Mouse (Mus musculus): ENCODE results near the gene Chrm4. TPM values are rescaled to one million over a fixed set of nuclear protein-coding genes. Genes with fewer than 3 reads are reported as not detected.
A peak's percentile ranks its signal among the peaks of the same experiment; 100 is the strongest.

The Chrm4 gene
- polyA plus RNA-seq, 1 experiment, result 0.80 TPM

GRCm38 (mm10) chr2:91960459-91960858 lies 33.4 kb downstream of the Chrm4 start:
- Histone ChIP-seq H3K4me1 (replicated peaks; ENCODE audit: control insufficient read depth, insufficient read depth, low read length) (peaks cover 73% of the 10 kb centered on the region), H3K4me3 (ENCODE audit: control insufficient read depth, insufficient read depth, low read length) (no peak overlapping the region), H3K27ac (ENCODE audit: control insufficient read depth, insufficient read depth, low read length) (no peak overlapping the region; the same call in 1 of the 2 replicates), H3K27me3 (ENCODE audit: control insufficient read depth, insufficient read depth, low read length) (no peaks in the 10 kb centered on the region), H3K36me3 (ENCODE audit: control insufficient read depth, insufficient read depth, low read length) (no peaks in the 10 kb centered on the region)
- TF ChIP-seq POLR2A (IDR thresholded peaks at IDR 0.05; ENCODE audit: control insufficient read depth, extremely low read depth, insufficient read depth, low read length, poor library complexity), result no peak
- no peak for TF ChIP-seq CTCF (IDR thresholded peaks at IDR 0.05; ENCODE audit: borderline replicate concordance, control insufficient read depth, extremely low read depth, insufficient read depth, low read length, poor library complexity)
- no peak for DNase-seq
- 89% methylated on average over 5 of the region's 5 CpGs for WGBS

- DNase-seq, result peak; percentile 43
- Histone ChIP-seq H3K4me1 (replicated peaks; ENCODE audit: control insufficient read depth, insufficient read depth, low read length) (peaks cover 64% of the 10 kb centered on the region), H3K27ac (ENCODE audit: control insufficient read depth, insufficient read depth, low read length) (peak overlapping the region; percentile 88), H3K4me3 (ENCODE audit: control insufficient read depth, insufficient read depth, low read length) (peak overlapping the region; percentile 73), H3K27me3 (ENCODE audit: control insufficient read depth, insufficient read depth, low read length) (no peaks in the 10 kb centered on the region), H3K36me3 (ENCODE audit: control insufficient read depth, insufficient read depth, low read length) (no peaks in the 10 kb centered on the region)
- TF ChIP-seq POLR2A (IDR thresholded peaks at IDR 0.05; ENCODE audit: control insufficient read depth, extremely low read depth, insufficient read depth, low read length, poor library complexity), result no peak
- TF ChIP-seq CTCF (IDR thresholded peaks at IDR 0.05; ENCODE audit: borderline replicate concordance, control insufficient read depth, extremely low read depth, insufficient read depth, low read length, poor library complexity), result 0 out of 2 replicates have a peak, but pooled peaks have one; percentile 25
- 12% methylated on average over 4 of the region's 4 CpGs for WGBS
Measured at GRCm38 (mm10) chr2:91961901-91962761, 35.1 kb downstream of the Chrm4 start.

- no peak for DNase-seq
- under 1% methylated on average over 39 of the region's 39 CpGs for WGBS
- Histone ChIP-seq H3K4me3 (ENCODE audit: control insufficient read depth, insufficient read depth, low read length) (peak overlapping the region; percentile 73), H3K36me3 (ENCODE audit: control insufficient read depth, insufficient read depth, low read length) (no peaks in the 10 kb centered on the region), H3K4me1 (replicated peaks; ENCODE audit: control insufficient read depth, insufficient read depth, low read length) (peaks cover 57% of the 10 kb centered on the region), H3K27ac (ENCODE audit: control insufficient read depth, insufficient read depth, low read length) (peak overlapping the region; percentile 88), H3K27me3 (ENCODE audit: control insufficient read depth, insufficient read depth, low read length) (no peaks in the 10 kb centered on the region)
- TF ChIP-seq CTCF (IDR thresholded peaks at IDR 0.05; ENCODE audit: borderline replicate concordance, control insufficient read depth, extremely low read depth, insufficient read depth, low read length, poor library complexity) (no peak), POLR2A (IDR thresholded peaks at IDR 0.05; ENCODE audit: control insufficient read depth, extremely low read depth, insufficient read depth, low read length, poor library complexity) (no peak)
Measured at GRCm38 (mm10) chr2:91962864-91963401, 35.9 kb downstream of the Chrm4 start.

DNA sequence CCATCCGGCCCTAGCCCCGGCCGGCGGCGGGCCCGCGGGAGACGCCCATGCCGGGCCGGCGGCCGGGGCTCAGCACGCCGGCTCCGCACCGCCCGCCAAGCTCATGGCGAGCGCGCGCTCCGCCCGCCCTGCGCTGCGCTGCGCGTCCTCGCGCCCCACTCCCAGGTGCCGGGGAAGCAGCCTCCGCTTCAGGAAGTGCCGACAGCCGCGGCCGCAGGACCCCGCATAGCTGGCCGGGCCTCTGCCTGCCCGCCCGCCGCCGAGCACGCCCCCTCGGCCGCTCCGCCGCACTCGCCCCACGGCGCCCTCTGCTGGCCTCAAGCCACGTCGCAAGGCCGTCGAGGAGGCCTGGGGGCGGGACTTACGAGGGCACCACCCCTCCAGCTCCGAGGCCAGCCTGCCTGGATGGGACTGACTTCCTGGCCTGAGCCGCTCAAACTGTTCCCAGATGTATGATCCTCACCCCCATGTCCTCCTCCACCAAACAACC lies 36.4 kb downstream of the Chrm4 start:
- H3K27ac ChIP-seq (ENCODE audit: control insufficient read depth, insufficient read depth, low read length), result peak overlapping the region; percentile 2; the same call in 1 of the 2 replicates
- TF ChIP-seq CTCF (IDR thresholded peaks at IDR 0.05; ENCODE audit: borderline replicate concordance, control insufficient read depth, extremely low read depth, insufficient read depth, low read length, poor library complexity), result peak; percentile 92
- TF ChIP-seq POLR2A (IDR thresholded peaks at IDR 0.05; ENCODE audit: control insufficient read depth, extremely low read depth, insufficient read depth, low read length, poor library complexity), result peak; percentile 82
- no peaks in the 10 kb centered on the region for H3K27me3 ChIP-seq (ENCODE audit: control insufficient read depth, insufficient read depth, low read length)
- H3K4me3 ChIP-seq (ENCODE audit: control insufficient read depth, insufficient read depth, low read length), result peak overlapping the region; percentile 73
- DNase-seq, result peak; percentile 97
- no peaks in the 10 kb centered on the region for H3K36me3 ChIP-seq (ENCODE audit: control insufficient read depth, insufficient read depth, low read length)
- peaks cover 54% of the 10 kb centered on the region for H3K4me1 ChIP-seq (replicated peaks; ENCODE audit: control insufficient read depth, insufficient read depth, low read length)
- WGBS, result under 1% methylated on average over 57 of the region's 57 CpGs

DNA sequence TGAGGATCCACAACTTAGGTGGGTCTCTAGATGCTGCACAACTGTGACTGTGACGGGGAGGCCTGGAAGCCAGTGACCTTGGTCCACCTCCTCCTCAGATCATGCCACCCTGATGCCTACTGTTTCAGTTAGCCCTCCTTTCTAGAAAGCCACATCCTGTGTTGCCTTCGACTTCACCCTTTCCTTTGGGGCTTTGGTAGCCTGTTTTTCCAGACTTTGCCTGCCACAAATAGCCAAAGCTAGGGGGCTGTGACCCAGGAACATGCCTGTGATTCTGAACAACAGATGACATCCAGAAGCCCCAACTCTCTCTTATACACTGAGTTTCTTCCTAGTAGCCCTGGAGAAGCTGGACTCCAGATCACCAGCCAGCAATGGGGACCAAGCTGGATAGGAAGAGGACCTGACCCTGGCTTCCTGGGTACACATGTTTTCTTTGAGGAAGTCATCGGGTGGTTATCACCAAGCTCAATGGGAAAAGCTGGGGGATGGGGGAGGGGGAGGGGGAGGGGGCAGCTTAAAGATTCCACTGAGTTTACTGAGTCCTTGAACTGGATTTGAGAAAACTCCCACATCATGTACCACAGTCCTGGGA lies 37.7 kb downstream of the Chrm4 start:
- Histone ChIP-seq H3K27me3 (ENCODE audit: control insufficient read depth, insufficient read depth, low read length) (no peaks in the 10 kb centered on the region), H3K4me1 (replicated peaks; ENCODE audit: control insufficient read depth, insufficient read depth, low read length) (peaks cover 41% of the 10 kb centered on the region), H3K36me3 (ENCODE audit: control insufficient read depth, insufficient read depth, low read length) (no peaks in the 10 kb centered on the region), H3K4me3 (ENCODE audit: control insufficient read depth, insufficient read depth, low read length) (no peak overlapping the region), H3K27ac (ENCODE audit: control insufficient read depth, insufficient read depth, low read length) (peak overlapping the region; percentile 19; the same call in 1 of the 2 replicates)
- no peak for TF ChIP-seq POLR2A (IDR thresholded peaks at IDR 0.05; ENCODE audit: control insufficient read depth, extremely low read depth, insufficient read depth, low read length, poor library complexity)
- no peak for TF ChIP-seq CTCF (IDR thresholded peaks at IDR 0.05; ENCODE audit: borderline replicate concordance, control insufficient read depth, extremely low read depth, insufficient read depth, low read length, poor library complexity)
- no peak for DNase-seq
- 27% methylated on average over 3 of the region's 3 CpGs for WGBS

GRCm38 (mm10) chr2:91965417-91965816 lies 38.4 kb downstream of the Chrm4 start:
- TF ChIP-seq POLR2A (IDR thresholded peaks at IDR 0.05; ENCODE audit: control insufficient read depth, extremely low read depth, insufficient read depth, low read length, poor library complexity) (0 out of 2 replicates have a peak, but pooled peaks have one; percentile 17), CTCF (IDR thresholded peaks at IDR 0.05; ENCODE audit: borderline replicate concordance, control insufficient read depth, extremely low read depth, insufficient read depth, low read length, poor library complexity) (no peak)
- 9% methylated on average over 20 of the region's 20 CpGs for WGBS
- H3K27ac ChIP-seq (ENCODE audit: control insufficient read depth, insufficient read depth, low read length), result no peak overlapping the region
- no peaks in the 10 kb centered on the region for H3K36me3 ChIP-seq (ENCODE audit: control insufficient read depth, insufficient read depth, low read length)
- peak; percentile 56 for DNase-seq
- peaks cover 34% of the 10 kb centered on the region for H3K4me1 ChIP-seq (replicated peaks; ENCODE audit: control insufficient read depth, insufficient read depth, low read length)
- 0 out of 2 replicates have a peak overlapping the region, but pooled peaks have one; percentile 10 for H3K4me3 ChIP-seq (ENCODE audit: control insufficient read depth, insufficient read depth, low read length)
- H3K27me3 ChIP-seq (ENCODE audit: control insufficient read depth, insufficient read depth, low read length), result no peaks in the 10 kb centered on the region
